Comparison of ENCODE assay signal across 9 mouse cellular contexts in the genomic region with DNA sequence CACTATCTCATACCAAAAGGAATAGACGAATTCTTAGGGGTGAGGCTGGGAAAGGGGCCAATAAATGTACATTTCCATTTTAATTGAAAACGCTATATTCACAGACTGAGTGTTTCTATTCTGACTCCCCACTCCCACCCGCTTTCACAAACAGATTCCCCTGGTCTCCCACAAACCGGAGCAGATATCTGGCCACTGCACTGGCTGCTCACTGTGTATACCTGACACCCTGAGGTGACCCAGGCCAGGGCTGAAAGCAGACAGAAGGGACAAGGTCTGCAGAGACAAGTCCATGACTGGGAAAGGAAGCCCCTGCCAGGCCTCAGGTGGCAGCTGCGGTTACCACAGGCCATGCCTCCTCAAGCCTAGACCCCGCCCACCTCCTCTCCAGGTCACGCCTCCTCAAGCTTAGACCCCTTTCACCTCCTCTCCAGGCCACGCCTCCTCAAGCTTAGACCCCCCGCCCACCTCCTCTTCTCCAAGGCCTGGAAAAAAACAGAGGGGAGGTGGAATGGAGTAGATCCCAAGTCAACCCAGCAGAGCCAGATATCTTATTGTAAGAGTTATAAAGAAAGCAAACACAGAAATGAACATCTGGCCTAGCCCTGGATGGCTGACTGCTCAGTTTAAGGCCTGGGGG. TPM values are rescaled to one million over a fixed set of nuclear protein-coding genes. Genes with fewer than 3 reads are reported as not detected.
A peak's percentile ranks its signal among the peaks of the same experiment; 100 is the strongest.
DNase-seq lines count a peak whose midpoint lies in the region; ATAC-seq and TF ChIP-seq lines count a peak whose summit lies in the region.
"Had no signal": no experiment of that assay in that cellular context is flagged by ENCODE, and none has a peak within 500 bp of the region (broad histone marks: within the 10 kb centered on the region; RNA-seq: fewer than 3 reads in every experiment).

No protein-coding gene starts in this region.

- no peak overlapping the region for H3K27ac ChIP-seq in kidney, adult 2 months (ENCODE audit: insufficient read depth, low read depth, low read length)
- H3K27ac ChIP-seq in forebrain, embryonic 12.5 days, result no peak overlapping the region
- no peak overlapping the region for H3K27ac ChIP-seq in limb, embryonic 12.5 days

- WGBS in kidney, adult 2 months, result 65% methylated on average over 9 of the region's 9 CpGs
- WGBS in forebrain, embryonic 12.5 days, result 21% methylated on average over 9 of the region's 9 CpGs
- 39% methylated on average over 9 of the region's 9 CpGs for WGBS in limb, embryonic 12.5 days

- H3K4me3 ChIP-seq in kidney, adult 2 months (ENCODE audit: insufficient read depth, low read depth, low read length), result no peak overlapping the region
- no peak overlapping the region for H3K4me3 ChIP-seq in forebrain, embryonic 12.5 days (replicated peaks)
- H3K4me3 ChIP-seq in limb, embryonic 12.5 days (replicated peaks), result no peak overlapping the region

- no peak for TF ChIP-seq POLR2A in kidney, adult 2 months (IDR thresholded peaks at IDR 0.05; ENCODE audit: low read depth, low read length)

- H3K27me3 ChIP-seq in kidney, adult 2 months (replicated peaks; ENCODE audit: control insufficient read depth, insufficient read depth, low read length), result no peaks in the 10 kb centered on the region
- peaks cover 44% of the 10 kb centered on the region for H3K27me3 ChIP-seq in forebrain, embryonic 12.5 days
- no peaks in the 10 kb centered on the region; the same call in 1 of the 2 replicates for H3K27me3 ChIP-seq in limb, embryonic 12.5 days

- H3K4me2 ChIP-seq in forebrain, embryonic 12.5 days, result no peak overlapping the region
- no peak overlapping the region for H3K4me2 ChIP-seq in limb, embryonic 12.5 days

- ATAC-seq in forebrain, embryonic 12.5 days (ENCODE audit: low FRiP score), result peak; percentile 78
- peak; percentile 37; the same call in 1 of the 2 replicates for ATAC-seq in limb, embryonic 12.5 days (ENCODE audit: insufficient number of reproducible peaks, insufficient read depth, low FRiP score, low TSS enrichment, low read depth)

- H3K4me1 ChIP-seq in kidney, adult 2 months (ENCODE audit: control insufficient read depth, insufficient read depth, low read length), result no peaks in the 10 kb centered on the region
- H3K4me1 ChIP-seq in forebrain, embryonic 12.5 days, result peaks cover 16% of the 10 kb centered on the region
- H3K4me1 ChIP-seq in limb, embryonic 12.5 days (replicated peaks), result peaks cover 12% of the 10 kb centered on the region

- H3K9me3 ChIP-seq in forebrain, embryonic 12.5 days, result no peaks in the 10 kb centered on the region
- H3K9me3 ChIP-seq in limb, embryonic 12.5 days, result no peaks in the 10 kb centered on the region; the same call in 1 of the 2 replicates

- no peak overlapping the region for H3K9ac ChIP-seq in forebrain, embryonic 12.5 days
- no peak overlapping the region for H3K9ac ChIP-seq in limb, embryonic 12.5 days (replicated peaks)

- no peak for TF ChIP-seq CTCF in kidney, adult 2 months (conservative IDR thresholded peaks at IDR 0.05; ENCODE audit: insufficient read depth, insufficient read length, low read depth, low read length)

- peak; percentile 29 to 36 for DNase-seq in kidney, postnatal 4 days
- no peak for DNase-seq in kidney, adult 2 months
- peak; percentile 75 for DNase-seq in thymus, postnatal 0 days (ENCODE audit: low spot score)
- no peak for DNase-seq in heart, adult 8-10 months (ENCODE audit: low spot score)
- DNase-seq in cerebellum, postnatal 14 days, result no peak
- DNase-seq in left cerebral cortex, adult 18-20 months (ENCODE audit: low spot score in 2 of 2), result no peak
- DNase-seq: kidney, postnatal 25 days had no signal

- no peaks in the 10 kb centered on the region for H3K36me3 ChIP-seq in kidney, adult 2 months (ENCODE audit: control insufficient read depth, insufficient read depth, low read length)
- no peaks in the 10 kb centered on the region for H3K36me3 ChIP-seq in forebrain, embryonic 12.5 days (replicated peaks)
- H3K36me3 ChIP-seq in limb, embryonic 12.5 days, result no peaks in the 10 kb centered on the region

RNA-seq across cellular contexts. Expression of gene Slit1, which starts 18.5 kb away (rescaled TPM):
- polyA plus RNA-seq in kidney, adult 2 months (2012; rRNA removed), result 0.05 and 0.17 TPM in 2 replicates
- 11.0 and 14.0 TPM in 2 replicates for polyA plus RNA-seq in forebrain, embryonic 12.5 days (2016; fragmentation: Nextera tagmentation; extraction: Ambion mirVana)
- 0.15 and 0.40 TPM in 2 replicates for polyA plus RNA-seq in limb, embryonic 12.5 days (2016; fragmentation: Nextera tagmentation; extraction: Ambion mirVana)
- 0.17 and 0.29 TPM in 2 replicates for polyA plus RNA-seq in thymus, postnatal 0 days (2015; fragmentation: Nextera tagmentation; extraction: Ambion mirVana)
- total RNA-seq in heart, adult 8-10 months (2022), result under 1 TPM in 3 of 4 experiments, not detected in 1; 0.06 to 0.44 (median 0.09) TPM
- 10 to 100 TPM; 48.6 to 56.6 TPM for total RNA-seq in left cerebral cortex, adult 18-20 months (2021)

Comparison
In these comparisons a context has a peak if more than half of its experiments do, and no peak if none do; other contexts are left out.
1. DNase-seq: peak in kidney, postnatal 4 days (2 of 2) and thymus, postnatal 0 days (single experiment); none in kidney, adult 2 months (single experiment), heart, adult 8-10 months (single experiment), cerebellum, postnatal 14 days (0 of 2) and left cerebral cortex, adult 18-20 months (0 of 2).